Comparison of ENCODE assay signal across 8 mouse cellular contexts in genomic region chr11:28734941-28735597, GRCm38 (mm10).
DNase-seq lines count a peak whose midpoint lies in the region; ATAC-seq and TF ChIP-seq lines count a peak whose summit lies in the region.
"Had no signal": no experiment of that assay in that cellular context is flagged by ENCODE, and none has a peak within 500 bp of the region (broad histone marks: within the 10 kb centered on the region; RNA-seq: fewer than 3 reads in every experiment).

No protein-coding gene starts in this region.

- no peaks in the 10 kb centered on the region for H3K4me1 ChIP-seq in cortical plate, adult 2 months (ENCODE audit: control insufficient read depth, insufficient read depth, low read length)
- peaks cover 6% of the 10 kb centered on the region for H3K4me1 ChIP-seq in forebrain, embryonic 12.5 days
- peaks cover 17% of the 10 kb centered on the region for H3K4me1 ChIP-seq in midbrain, embryonic 12.5 days
- H3K4me1 ChIP-seq: lung, embryonic 15.5 days had no signal

- peak; percentile 93 for ATAC-seq in forebrain, embryonic 12.5 days (ENCODE audit: low FRiP score)
- peak; percentile 94 for ATAC-seq in midbrain, embryonic 12.5 days (ENCODE audit: low FRiP score, low read depth)

- no peaks in the 10 kb centered on the region for H3K36me3 ChIP-seq in forebrain, embryonic 12.5 days (replicated peaks)
- H3K36me3 ChIP-seq in midbrain, embryonic 12.5 days: no peaks in the 10 kb centered on the region
- H3K36me3 ChIP-seq: lung, embryonic 15.5 days had no signal

- H3K4me2 ChIP-seq in forebrain, embryonic 12.5 days: peak overlapping the region; percentile 45
- H3K4me2 ChIP-seq in midbrain, embryonic 12.5 days (replicated peaks): peak overlapping the region; percentile 46
- H3K4me2 ChIP-seq: lung, embryonic 15.5 days had no signal

- no peak overlapping the region for H3K4me3 ChIP-seq in cortical plate, adult 2 months (ENCODE audit: insufficient read depth, low read length)
- peak overlapping the region; percentile 21 for H3K4me3 ChIP-seq in forebrain, embryonic 12.5 days (replicated peaks)
- peak overlapping the region; percentile 17; the same call in 1 of the 2 replicates for H3K4me3 ChIP-seq in midbrain, embryonic 12.5 days
- H3K4me3 ChIP-seq: lung, embryonic 15.5 days had no signal

- no peaks in the 10 kb centered on the region for H3K27me3 ChIP-seq in forebrain, embryonic 12.5 days
- no peaks in the 10 kb centered on the region for H3K27me3 ChIP-seq in midbrain, embryonic 12.5 days
- H3K27me3 ChIP-seq: lung, embryonic 15.5 days had no signal

- DNase-seq in heart, postnatal 25 days (ENCODE audit: low spot score): peak; percentile 11
- DNase-seq in kidney, postnatal 25 days: peak; percentile 5 to 30
- DNase-seq in testis, postnatal 14 days (ENCODE audit: low spot score): peak; percentile 10
- no peak for DNase-seq in cerebellum, adult 18-20 months

- intact Hi-C loops in heart, postnatal 25 days (cut with DNase I): no loop called here

- H3K9me3 ChIP-seq in forebrain, embryonic 12.5 days: no peaks in the 10 kb centered on the region
- no peaks in the 10 kb centered on the region for H3K9me3 ChIP-seq in midbrain, embryonic 12.5 days
- H3K9me3 ChIP-seq: lung, embryonic 15.5 days had no signal

- H3K27ac ChIP-seq in cortical plate, adult 2 months (ENCODE audit: insufficient read depth, low read length): 0 out of 2 replicates have a peak overlapping the region, but pooled peaks have one; percentile 3
- peak overlapping the region; percentile 73 for H3K27ac ChIP-seq in forebrain, embryonic 12.5 days
- H3K27ac ChIP-seq in midbrain, embryonic 12.5 days (replicated peaks): peak overlapping the region; percentile 76
- H3K27ac ChIP-seq: lung, embryonic 15.5 days had no signal

- TF ChIP-seq CTCF in cortical plate, adult 2 months (IDR thresholded peaks at IDR 0.05; ENCODE audit: extremely low read depth, insufficient read depth, low read length): no peak

- WGBS in forebrain, embryonic 12.5 days: 2% methylated on average over 8 of the region's 8 CpGs
- under 1% methylated on average over 8 of the region's 8 CpGs for WGBS in midbrain, embryonic 12.5 days

- no peak overlapping the region for H3K9ac ChIP-seq in forebrain, embryonic 12.5 days
- 0 out of 2 replicates have a peak overlapping the region, but pooled peaks have one; percentile 16 for H3K9ac ChIP-seq in midbrain, embryonic 12.5 days (replicated peaks)
- H3K9ac ChIP-seq: lung, embryonic 15.5 days had no signal

- TF ChIP-seq POLR2A in cortical plate, adult 2 months (IDR thresholded peaks at IDR 0.05; ENCODE audit: extremely low read depth, insufficient read depth, low read length): no peak

Comparison
In these comparisons a context has a peak if more than half of its experiments do, and no peak if none do; other contexts are left out.
1. H3K27ac ChIP-seq: peak in every context shown above with its lines; median percentile 76 in midbrain, embryonic 12.5 days; 73 in forebrain, embryonic 12.5 days; 3 in cortical plate, adult 2 months.
2. DNase-seq: peak in heart, postnatal 25 days (single experiment), kidney, postnatal 25 days (2 of 2) and testis, postnatal 14 days (single experiment); none in cerebellum, adult 18-20 months (0 of 2).